Mouse (Mus musculus): ENCODE measurements at regions not wholly inside any gene's neighbourhood (a gene's known extent, or its start where the extent isn't known, plus 50 kb on each side); places are given as distances from the start of the nearest gene placed in this dataset.

- DNase-seq: peak; percentile 90
Observed at GRCm38 (mm10) chr10:95622879-95623517, 50.3 kb downstream of the Anapc15-ps start.

GRCm38 (mm10) chr10:95620796-95621195, 52.5 kb downstream of the Anapc15-ps start:
- DNase-seq: no peak

- DNase-seq: no peak
Observed at GRCm38 (mm10) chr10:95619601-95620000, 53.6 kb downstream of the Anapc15-ps start.

GRCm38 (mm10) chr10:95618451-95619079, 54.6 kb upstream of the Nudt4 start:
- DNase-seq: no peak

- peak; percentile 89 for DNase-seq
Observed at GRCm38 (mm10) chr10:95616821-95617220, 52.9 kb upstream of the Nudt4 start.

- DNase-seq: no peak
Observed at GRCm38 (mm10) chr10:95615849-95616650, 52.1 kb upstream of the Nudt4 start.

Measured in kidney, adult 11 months (tissue).